Mouse (Mus musculus) CH12.LX (cell line): ENCODE measurements at regions not wholly inside any gene's neighbourhood (a gene's known extent, or its start where the extent isn't known, plus 50 kb on each side); places are given as distances from the start of the nearest gene placed in this dataset.

ENCODE experiments used
- DNase-seq: peaks from one replicate; pipeline ENCODE4 v3.0.0-alpha.2; 2013; ENCODE audit errors: extremely low read depth
- H3K27ac ChIP-seq: 2 replicates; pipeline ENCODE4 v1.5.1; 2012; ENCODE audit warnings: low read depth, mild to moderate bottlenecking, control low read depth, moderate library complexity; ENCODE audit not compliant: insufficient read depth
- H3K27me3 ChIP-seq: replicated peaks from 2 replicates; pipeline ENCODE3; 2012; ENCODE audit warnings: inconsistent platforms
- H3K36me3 ChIP-seq, 2 experiments: replicated peaks in 1 of 2; 2 replicates each; pipeline versions ENCODE3 to v1.6.1; 2012; ENCODE audit warnings: inconsistent platforms in 1 of 2, low read length in 1 of 2, mild to moderate bottlenecking in 1 of 2, mixed read lengths in 1 of 2, moderate library complexity in 1 of 2; ENCODE audit not compliant: control insufficient read depth in 1 of 2, insufficient read depth in 1 of 2
- H3K4me1 ChIP-seq, 2 experiments: 2 replicates each; pipeline ENCODE4 v1.6.1; 2012; ENCODE audit warnings: inconsistent platforms in 1 of 2, moderate library complexity in 1 of 2; ENCODE audit not compliant: insufficient read depth in 2 of 2, control insufficient read depth in 1 of 2
- H3K4me2 ChIP-seq: 2 replicates; pipeline ENCODE4 v1.6.1; 2012; ENCODE audit warnings: low read depth, mild to moderate bottlenecking, control low read depth; ENCODE audit not compliant: poor library complexity, insufficient read depth, severe bottlenecking
- H3K4me3 ChIP-seq, 3 experiments: fragments of 150-350 bp in 1 of 3; sonication (generic) in 1 of 3; replicated peaks in 1 of 3; 2 replicates each; pipeline versions ENCODE3 to v1.5.1; 2011 to 2012; ENCODE audit warnings: low read depth in 2 of 3, low read length in 2 of 3, mild to moderate bottlenecking in 2 of 3, moderate library complexity in 2 of 3, control low read depth in 1 of 3, improper control_type of control experiment in 1 of 3, inconsistent platforms in 1 of 3, mixed read lengths in 1 of 3; ENCODE audit not compliant: poor library complexity in 1 of 3
- H3K79me2 ChIP-seq: replicated peaks from 2 replicates; pipeline ENCODE4 v1.6.1; 2012; ENCODE audit warnings: mild to moderate bottlenecking, moderate library complexity; ENCODE audit not compliant: control insufficient read depth, poor library complexity, insufficient read depth, severe bottlenecking; ENCODE audit errors: extremely low read depth
- H3K9ac ChIP-seq: 2 replicates; pipeline ENCODE4 v1.6.1; 2012; ENCODE audit warnings: low read depth, mild to moderate bottlenecking, control low read depth, moderate library complexity; ENCODE audit not compliant: insufficient read depth
- H3K9me3 ChIP-seq: replicated peaks from 2 replicates; pipeline ENCODE3; 2012; ENCODE audit warnings: low read length, inconsistent platforms, mixed read lengths
- CHD1 ChIP-seq: IDR thresholded peaks from 2 replicates; pipeline ENCODE4 v1.6.1; 2012; ENCODE audit warnings: low read depth, low read length, improper control_type of control experiment, inconsistent platforms
- CHD2 ChIP-seq: IDR thresholded peaks from 2 replicates; pipeline ENCODE4 v1.6.1; 2011; ENCODE audit warnings: low read length, improper control_type of control experiment
- CTCF ChIP-seq, 2 experiments: IDR thresholded peaks in 1 of 2; conservative IDR thresholded peaks in 1 of 2; 2 replicates each; pipeline ENCODE4 v1.5.1; 2011 to 2012; ENCODE audit warnings: low read depth in 2 of 2, low read length in 2 of 2, improper control_type of control experiment in 1 of 2, inconsistent platforms in 1 of 2, mild to moderate bottlenecking in 1 of 2, moderate library complexity in 1 of 2
- E2F4 ChIP-seq: IDR thresholded peaks from 2 replicates; pipeline ENCODE4 v1.6.1; 2011; ENCODE audit warnings: low read depth, low read length, improper control_type of control experiment; ENCODE audit not compliant: insufficient replicate concordance
- ETS1 ChIP-seq: conservative IDR thresholded peaks from 2 replicates; pipeline ENCODE4 v1.6.1; 2012; ENCODE audit warnings: low read depth, mild to moderate bottlenecking, inconsistent platforms, low read length, improper control_type of control experiment, moderate library complexity
- GABPA ChIP-seq: IDR thresholded peaks from 2 replicates; pipeline ENCODE4 v1.6.1; 2012; ENCODE audit warnings: low read depth, low read length, improper control_type of control experiment, inconsistent platforms; ENCODE audit not compliant: insufficient replicate concordance
- HCFC1 ChIP-seq: IDR thresholded peaks from 2 replicates; pipeline ENCODE4 v1.6.1; 2012; ENCODE audit warnings: low read depth, mild to moderate bottlenecking, inconsistent platforms, low read length, improper control_type of control experiment
- IRF4 ChIP-seq: IDR thresholded peaks from 2 replicates; pipeline ENCODE4 v1.6.1; 2014; ENCODE audit warnings: low read depth, mild to moderate bottlenecking, inconsistent platforms, low read length, improper control_type of control experiment
- JUND ChIP-seq: conservative IDR thresholded peaks from 2 replicates; pipeline ENCODE4 v1.6.1; 2011; ENCODE audit warnings: low read depth, low read length, improper control_type of control experiment
- KAT2A ChIP-seq: IDR thresholded peaks from 2 replicates; pipeline ENCODE4 v1.6.1; 2012; ENCODE audit warnings: low read length, improper control_type of control experiment, inconsistent platforms; ENCODE audit not compliant: insufficient replicate concordance
- MAFK ChIP-seq: IDR thresholded peaks from 2 replicates; pipeline ENCODE4 v1.6.1; 2011; ENCODE audit warnings: low read length, improper control_type of control experiment; ENCODE audit not compliant: insufficient replicate concordance
- MAX ChIP-seq: IDR thresholded peaks from 2 replicates; pipeline ENCODE4 v1.6.1; 2011; ENCODE audit warnings: low read length, improper control_type of control experiment
- MAZ ChIP-seq: IDR thresholded peaks from 2 replicates; pipeline ENCODE4 v1.6.1; 2012; ENCODE audit warnings: low read depth, mild to moderate bottlenecking, inconsistent platforms, low read length, improper control_type of control experiment, moderate library complexity
- MXI1 ChIP-seq: IDR thresholded peaks from 2 replicates; pipeline ENCODE4 v1.6.1; 2011; ENCODE audit warnings: mild to moderate bottlenecking, low read depth, low read length, improper control_type of control experiment
- NELFE ChIP-seq: IDR thresholded peaks from 2 replicates; pipeline ENCODE4 v1.6.1; 2011; ENCODE audit warnings: low read depth, low read length, improper control_type of control experiment
- RCOR1 ChIP-seq: conservative IDR thresholded peaks from 2 replicates; pipeline ENCODE4 v1.6.1; 2012; ENCODE audit warnings: low read depth, mild to moderate bottlenecking, inconsistent platforms, low read length, improper control_type of control experiment
- SMC3 ChIP-seq: IDR thresholded peaks from 2 replicates; pipeline ENCODE4 v1.6.1; 2011; ENCODE audit warnings: low read depth, low read length, improper control_type of control experiment
- TCF12 ChIP-seq: IDR thresholded peaks from 2 replicates; pipeline ENCODE4 v1.6.1; 2014; ENCODE audit warnings: low read depth, mild to moderate bottlenecking, inconsistent platforms, low read length, improper control_type of control experiment
- USF2 ChIP-seq: conservative IDR thresholded peaks from 2 replicates; pipeline ENCODE4 v1.6.1; 2011; ENCODE audit warnings: low read depth, low read length, improper control_type of control experiment
- ZKSCAN1 ChIP-seq: IDR thresholded peaks from 2 replicates; pipeline ENCODE4 v1.6.1; 2012; ENCODE audit warnings: low read depth, inconsistent platforms, low read length, improper control_type of control experiment, borderline replicate concordance
- dilution Hi-C: fragments of 300-500 bp; cut with MboI; formaldehyde crosslinking; loops from 2 replicates; pipeline ENCODE4 v1.14.3; 2020; ENCODE audit warnings: low sequenced_read_pairs; ENCODE audit not compliant: extremely low pct_unique_long_range_greater_than_20kb, extremely low pct_ligation_motif_present
- in situ Hi-C: fragments of 300-500 bp; cut with MboI; formaldehyde crosslinking; loops from 3 replicates; pipeline ENCODE4 v1.14.3; 2019; ENCODE audit warnings: low sequenced_read_pairs, low pct_ligation_motif_present, low pct_unique_long_range_greater_than_20kb, mixed read lengths

DNA sequence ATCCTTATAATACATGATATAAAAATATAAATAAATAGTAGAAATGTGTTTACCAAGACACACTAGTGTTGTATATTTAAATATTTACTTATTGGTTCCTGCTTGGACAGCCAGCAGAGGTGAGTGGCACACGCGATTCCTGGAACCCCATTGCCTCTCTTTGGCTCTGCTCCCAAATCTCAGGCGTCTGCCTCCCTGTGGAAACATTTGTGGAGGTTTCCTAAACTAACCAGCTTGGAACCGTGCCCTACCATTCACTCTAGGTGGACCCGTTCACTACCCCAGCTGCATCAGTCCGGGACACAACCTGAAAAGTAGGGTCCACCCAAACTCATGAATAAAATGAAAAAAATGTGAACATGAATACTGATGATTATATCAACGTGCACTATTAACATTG lies 404.0 kb upstream of the Defb41 start:
- in situ Hi-C loops, result no loop called here
- no peak for DNase-seq
- Histone ChIP-seq H3K79me2 (no peaks in the 10 kb centered on the region), H3K4me3 (no peak overlapping the region), H3K4me2 (no peak overlapping the region), H3K9ac (no peak overlapping the region), H3K27ac (no peak overlapping the region), H3K4me1 (no peaks in the 10 kb centered on the region), H3K36me3 (no peaks in the 10 kb centered on the region), H3K9me3 (peaks cover 19% of the 10 kb centered on the region), H3K27me3 (no peaks in the 10 kb centered on the region)
- no peak for TF ChIP-seq CTCF (conservative IDR thresholded peaks at IDR 0.05 in 1 of 2, IDR thresholded peaks at IDR 0.05 in 1 of 2; ENCODE audit: low read depth in 2 of 2, low read length in 2 of 2)
- dilution Hi-C loops, result no loop called here

DNA sequence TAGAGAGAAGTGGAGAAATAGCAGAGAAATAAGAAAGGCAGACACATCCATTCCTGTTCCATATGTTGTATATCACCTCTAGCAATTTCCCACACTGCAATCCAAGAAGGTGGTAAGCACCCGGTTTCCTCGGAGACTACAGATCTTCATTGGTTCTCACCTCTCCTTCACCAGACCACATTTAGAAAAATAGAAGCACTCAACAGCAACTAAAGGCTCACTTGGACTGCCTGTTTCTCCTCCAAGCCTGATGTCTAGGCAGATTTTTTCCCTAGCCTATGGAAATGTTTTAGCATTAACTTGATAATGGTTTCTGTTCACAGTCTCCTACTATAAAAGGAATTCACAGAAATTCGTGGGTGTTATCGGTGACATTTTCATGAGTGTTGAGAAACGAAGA lies 403.3 kb upstream of the Defb41 start:
- no peak overlapping the region for H3K4me2 ChIP-seq
- peaks cover 16% of the 10 kb centered on the region for H3K9me3 ChIP-seq
- no peaks in the 10 kb centered on the region for H3K79me2 ChIP-seq
- no peak overlapping the region for H3K4me3 ChIP-seq
- no peaks in the 10 kb centered on the region for H3K36me3 ChIP-seq
- no peaks in the 10 kb centered on the region for H3K27me3 ChIP-seq
- no peak for DNase-seq
- dilution Hi-C loops (no loop called here), in situ Hi-C loops (no loop called here)
- H3K4me1 ChIP-seq, result no peaks in the 10 kb centered on the region
- H3K27ac ChIP-seq, result no peak overlapping the region
- no peak overlapping the region for H3K9ac ChIP-seq
- TF ChIP-seq E2F4 (no peak), ETS1 (no peak), JUND (no peak), GABPA (no peak), HCFC1 (no peak), CTCF (conservative IDR thresholded peaks at IDR 0.05 in 1 of 2, IDR thresholded peaks at IDR 0.05 in 1 of 2; ENCODE audit: low read depth in 2 of 2, low read length in 2 of 2) (no peak), IRF4 (no peak), MAX (no peak), CHD2 (no peak), MAZ (no peak), MAFK (no peak), TCF12 (no peak), NELFE (no peak), MXI1 (no peak), USF2 (no peak), ZKSCAN1 (no peak), SMC3 (no peak), KAT2A (no peak), RCOR1 (no peak), CHD1 (no peak)
